Mouse (Mus musculus): Measurements from ENCODE around the gene Nf1.

GRCm38 (mm10) chr11:79530774-79531173 lies 191.3 kb downstream of the Nf1 start:
- TF ChIP-seq CTCF (IDR thresholded peaks at IDR 0.05; ENCODE audit: low read depth, low read length), result no peak
- no peak for TF ChIP-seq GATA1 (IDR thresholded peaks at IDR 0.05; ENCODE audit: borderline replicate concordance, low read length)
- no peak for TF ChIP-seq TAL1 (conservative IDR thresholded peaks at IDR 0.05; ENCODE audit: low read depth, low read length)
- no peak for TF ChIP-seq POLR2AphosphoS5 (IDR thresholded peaks at IDR 0.05; ENCODE audit: insufficient replicate concordance, low read depth, low read length)

Data from G1E (cell line).